20 mouse cellular contexts compared by ENCODE assay signal in genomic region chr15:10593094-10593493, GRCm38 (mm10). TPM values are rescaled to one million over a fixed set of nuclear protein-coding genes. Genes with fewer than 3 reads are reported as not detected.
"Had no signal": no experiment of that assay in that cellular context is flagged by ENCODE, and none has a peak within 500 bp of the region (broad histone marks: within the 10 kb centered on the region; RNA-seq: fewer than 3 reads in every experiment).

No protein-coding gene starts in this region.

- DNase-seq: kidney, adult 11 months; kidney, adult 9 months; kidney, postnatal 36 days; liver; liver, embryonic 13.5 days; liver, postnatal 0 days; thymus, adult 18-20 months; thymus, postnatal 25 days had no signal

- ATAC-seq: liver, postnatal 0 days; midbrain, embryonic 13.5 days had no signal

- H3K9me3 ChIP-seq: limb, embryonic 12.5 days; liver, embryonic 13.5 days; midbrain, embryonic 13.5 days; neural tube, embryonic 12.5 days had no signal

- H3K4me2 ChIP-seq: limb, embryonic 12.5 days; liver, embryonic 13.5 days; midbrain, embryonic 13.5 days; neural tube, embryonic 12.5 days had no signal

- H3K27ac ChIP-seq: kidney, postnatal 0 days; layer of hippocampus, adult 2 months; limb, embryonic 12.5 days; liver, embryonic 13.5 days; macrophage; midbrain, embryonic 13.5 days; neural tube, embryonic 12.5 days had no signal

- H3K36me3 ChIP-seq: liver, embryonic 13.5 days had no signal

- H3K4me3 ChIP-seq: layer of hippocampus, adult 2 months; limb, embryonic 12.5 days; liver, embryonic 13.5 days; midbrain, embryonic 13.5 days; neural tube, embryonic 12.5 days had no signal

- H3K9ac ChIP-seq: limb, embryonic 12.5 days; liver, embryonic 13.5 days; liver, postnatal 0 days; midbrain, embryonic 13.5 days; neural tube, embryonic 12.5 days had no signal

- H3K4me1 ChIP-seq: liver, embryonic 13.5 days; midbrain, embryonic 13.5 days had no signal

- H3K27me3 ChIP-seq: limb, embryonic 12.5 days; liver, embryonic 13.5 days; midbrain, embryonic 13.5 days; neural tube, embryonic 12.5 days had no signal

RNA-seq across cellular contexts. Expression of gene Ttc23l, which starts 34.6 kb away (rescaled TPM):
- total RNA-seq: layer of hippocampus, adult 2 months; layer of hippocampus, postnatal 10 days; left cerebral cortex, postnatal 36 days; megakaryocyte-erythroid progenitor cell, adult 5-6 weeks; midbrain, postnatal 0 days; neutrophil, adult 5-6 weeks had no signal
- polyA plus RNA-seq: kidney, postnatal 0 days; limb, embryonic 12.5 days; liver, embryonic 13.5 days; liver, postnatal 0 days; macrophage; midbrain, embryonic 13.5 days; midbrain, postnatal 0 days; neural tube, embryonic 12.5 days; stomach, embryonic 14.5 days had no signal
